Mouse (Mus musculus) stomach, adult 2 months (tissue): ENCODE data around the gene Ssxb8. TPM values are rescaled to one million over a fixed set of nuclear protein-coding genes. Genes with fewer than 3 reads are reported as not detected.

Experiments used
- polyA plus RNA-seq: library from polyadenylated mRNA; depleted of rRNA; stranded (reverse); fragments of >200 nt; gene quantifications from 2 replicates; pipeline ENCODE4 v1.2.3, GENCODE M21; 2012; rRNA removed

The Ssxb8 gene
- not detected in 2 replicates for polyA plus RNA-seq

GRCm38 (mm10) chrX:8690744-8691143 lies at the start of gene Ssxb8:
Ssxb8 (minus strand) TSS chrX:8690844.

Other genes with a start within 250 kb of the Ssxb8 start
- gene Ssxb2, start 229.1 kb downstream of the Ssxb8 start, polyA plus RNA-seq = not detected in 2 replicates
- not detected in 2 replicates for gene Gm14459, start 165.9 kb downstream of the Ssxb8 start, polyA plus RNA-seq
- not detected in 2 replicates for gene Ssxb6, start 142.6 kb downstream of the Ssxb8 start, polyA plus RNA-seq
- not detected in 2 replicates for gene Ssxb3, start 99.0 kb downstream of the Ssxb8 start, polyA plus RNA-seq
- not detected in 2 replicates for gene Ssx9, start 57.6 kb upstream of the Ssxb8 start, polyA plus RNA-seq
- gene Ssxb5, start 112.8 kb upstream of the Ssxb8 start, polyA plus RNA-seq = not detected in 2 replicates
- not detected in 2 replicates for gene Gm6592, start 153.2 kb upstream of the Ssxb8 start, polyA plus RNA-seq
- not detected in 2 replicates for gene Gm5751, start 183.4 kb upstream of the Ssxb8 start, polyA plus RNA-seq
- 2.4 TPM in 2 replicates for gene B630019K06Rik, start 201.5 kb upstream of the Ssxb8 start, polyA plus RNA-seq